9 mouse cellular contexts compared by ENCODE assay signal in genomic region chr16:23981925-23982851, GRCm38 (mm10). TPM values are rescaled to one million over a fixed set of nuclear protein-coding genes. Genes with fewer than 3 reads are reported as not detected.
DNase-seq lines count a peak whose midpoint lies in the region; ATAC-seq and TF ChIP-seq lines count a peak whose summit lies in the region.
"Had no signal": no experiment of that assay in that cellular context is flagged by ENCODE, and none has a peak within 500 bp of the region (broad histone marks: within the 10 kb centered on the region; RNA-seq: fewer than 3 reads in every experiment).

No protein-coding gene starts in this region.

- TF ChIP-seq CTCF in bone marrow macrophage, adult 2 months (IDR thresholded peaks at IDR 0.05; ENCODE audit: low read depth, low read length) = peak; percentile 59
- TF ChIP-seq CTCF in embryonic fibroblast, embryonic 13.5 days (IDR thresholded peaks at IDR 0.05; ENCODE audit: borderline replicate concordance, insufficient read depth, low read length) = peak; percentile 57
- TF ChIP-seq CTCF in liver, adult 2 months (IDR thresholded peaks at IDR 0.05; ENCODE audit: low read depth, low read length) = peak; percentile 78

- DNase-seq in 3T3-L1 (ENCODE audit: low read depth, low spot score) = peak; percentile 85
- peak; percentile 85 for DNase-seq in liver, adult 2 months (ENCODE audit: extremely low read depth, low read depth, low spot score)

- peaks cover 22% of the 10 kb centered on the region for H3K27me3 ChIP-seq in heart, embryonic 11.5 days (ENCODE audit: control insufficient read depth, insufficient read depth, low read length)
- peaks cover 19% of the 10 kb centered on the region for H3K27me3 ChIP-seq in kidney, embryonic 14.5 days (ENCODE audit: control insufficient read depth, insufficient read depth, low read length)
- no peaks in the 10 kb centered on the region for H3K27me3 ChIP-seq in liver, adult 2 months (ENCODE audit: control insufficient read depth, insufficient read depth, low read length)
- H3K27me3 ChIP-seq in stomach, embryonic 14.5 days (ENCODE audit: control insufficient read depth, insufficient read depth, low read length) = 0 out of 2 replicates have a peak, but pooled peaks cover 6% of the 10 kb centered on the region
- H3K27me3 ChIP-seq: Patski had no signal

- under 1% methylated on average over 28 of the region's 28 CpGs for WGBS in heart, embryonic 11.5 days (ENCODE audit: insufficient replicate concordance)
- WGBS in kidney, embryonic 14.5 days = 1% methylated on average over 28 of the region's 28 CpGs
- WGBS in liver, adult 2 months = 4% methylated on average over 28 of the region's 28 CpGs
- 3% methylated on average over 28 of the region's 28 CpGs for WGBS in stomach, embryonic 14.5 days

- H3K9ac ChIP-seq in heart, embryonic 11.5 days (ENCODE audit: low read depth, low read length) = peak overlapping the region; percentile 23; the same call in 1 of the 2 replicates
- no peak overlapping the region; the same call in 1 of the 2 replicates for H3K9ac ChIP-seq in kidney, embryonic 14.5 days (ENCODE audit: low read depth, low read length)
- H3K9ac ChIP-seq in liver, adult 2 months (ENCODE audit: low read depth, low read length) = peak overlapping the region; percentile 88
- H3K9ac ChIP-seq in stomach, embryonic 14.5 days (replicated peaks; ENCODE audit: low read depth, low read length) = no peak overlapping the region; the same call in 1 of the 2 replicates

- no peaks in the 10 kb centered on the region for H3K36me3 ChIP-seq in heart, embryonic 11.5 days (ENCODE audit: control insufficient read depth, insufficient read depth, low read length)
- H3K36me3 ChIP-seq in kidney, embryonic 14.5 days (ENCODE audit: control insufficient read depth, insufficient read depth, low read length) = no peaks in the 10 kb centered on the region
- H3K36me3 ChIP-seq in liver, adult 2 months (ENCODE audit: control insufficient read depth, insufficient read depth, low read length) = peaks cover 4% of the 10 kb centered on the region; the same call in 1 of the 2 replicates
- no peaks in the 10 kb centered on the region for H3K36me3 ChIP-seq in stomach, embryonic 14.5 days (ENCODE audit: control insufficient read depth, insufficient read depth, low read length)

- H3K4me2 ChIP-seq in heart, embryonic 11.5 days = peak overlapping the region; percentile 71
- H3K4me2 ChIP-seq in kidney, embryonic 14.5 days (replicated peaks; ENCODE audit: low read depth, low read length) = peak overlapping the region; percentile 85
- H3K4me2 ChIP-seq in stomach, embryonic 14.5 days (replicated peaks; ENCODE audit: low read depth, low read length) = peak overlapping the region; percentile 87

- no peaks in the 10 kb centered on the region for H3K9me3 ChIP-seq in heart, embryonic 11.5 days (replicated peaks; ENCODE audit: control insufficient read depth, low read length)
- H3K9me3 ChIP-seq in kidney, embryonic 14.5 days (ENCODE audit: control insufficient read depth, low read length) = no peaks in the 10 kb centered on the region
- no peaks in the 10 kb centered on the region for H3K9me3 ChIP-seq in stomach, embryonic 14.5 days (ENCODE audit: control insufficient read depth, low read depth, low read length)

- 0 out of 2 replicates have a peak, but pooled peaks cover 4% of the 10 kb centered on the region for H3K79me2 ChIP-seq in liver, adult 2 months (ENCODE audit: control insufficient read depth, insufficient read depth, low read length)

- peak; percentile 69; the same call in 1 of the 2 replicates for ATAC-seq in heart, embryonic 11.5 days (replicated peaks; ENCODE audit: insufficient number of reproducible peaks, low FRiP score, low TSS enrichment)
- peak; percentile 73 for ATAC-seq in kidney, embryonic 14.5 days (ENCODE audit: low FRiP score, low TSS enrichment)
- peak; percentile 4 for ATAC-seq in monocyte, adult 5-6 weeks (replicated peaks; ENCODE audit: insufficient number of reproducible peaks, low FRiP score, low TSS enrichment, poor library complexity, severe bottlenecking)
- ATAC-seq in stomach, embryonic 14.5 days (ENCODE audit: insufficient number of reproducible peaks, insufficient read depth, low FRiP score, low read depth) = peak; percentile 74
- ATAC-seq: Patski had no signal

- H3K4me3 ChIP-seq in bone marrow macrophage, adult 2 months (ENCODE audit: insufficient read depth, low read length) = peak overlapping the region; percentile 54
- peak overlapping the region; percentile 19 for H3K4me3 ChIP-seq in embryonic fibroblast, embryonic 13.5 days (ENCODE audit: insufficient read depth, low read length)
- H3K4me3 ChIP-seq in heart, embryonic 11.5 days (ENCODE audit: low read depth, low read length) = peak overlapping the region; percentile 47
- H3K4me3 ChIP-seq in kidney, embryonic 14.5 days (ENCODE audit: low read length) = peak overlapping the region; percentile 43
- peak overlapping the region; percentile 33 for H3K4me3 ChIP-seq in liver, adult 2 months (ENCODE audit: insufficient read depth, low read depth, low read length)
- peak overlapping the region; percentile 34 for H3K4me3 ChIP-seq in stomach, embryonic 14.5 days (ENCODE audit: low read depth, low read length)

- no peak for TF ChIP-seq POLR2A in bone marrow macrophage, adult 2 months (IDR thresholded peaks at IDR 0.05; ENCODE audit: borderline replicate concordance, low read depth, low read length)
- no peak; the same call in 1 of the 2 replicates for TF ChIP-seq POLR2A in embryonic fibroblast, embryonic 13.5 days (IDR thresholded peaks at IDR 0.05; ENCODE audit: low read depth, low read length)
- TF ChIP-seq POLR2A in liver, adult 2 months (IDR thresholded peaks at IDR 0.05; ENCODE audit: extremely low read depth, insufficient read depth, low read length) = 0 out of 2 replicates have a peak, but pooled peaks have one; percentile 6

- H3K27ac ChIP-seq in bone marrow macrophage, adult 2 months (ENCODE audit: insufficient read depth, low read depth, low read length) = peak overlapping the region; percentile 42
- peak overlapping the region; percentile 66 for H3K27ac ChIP-seq in embryonic fibroblast, embryonic 13.5 days (ENCODE audit: insufficient read depth, low read length)
- H3K27ac ChIP-seq in heart, embryonic 11.5 days (ENCODE audit: low read depth, low read length) = no peak overlapping the region
- no peak overlapping the region for H3K27ac ChIP-seq in kidney, embryonic 14.5 days (ENCODE audit: low read depth, low read length)
- peak overlapping the region; percentile 100 for H3K27ac ChIP-seq in liver, adult 2 months (replicated peaks; ENCODE audit: insufficient read depth, low read depth, low read length)
- H3K27ac ChIP-seq in stomach, embryonic 14.5 days (ENCODE audit: low read length) = no peak overlapping the region

- H3K4me1 ChIP-seq in bone marrow macrophage, adult 2 months (ENCODE audit: control insufficient read depth, insufficient read depth, low read length) = peaks cover 41% of the 10 kb centered on the region
- peaks cover 10% of the 10 kb centered on the region; the same call in 1 of the 2 replicates for H3K4me1 ChIP-seq in embryonic fibroblast, embryonic 13.5 days (ENCODE audit: control insufficient read depth, insufficient read depth, low read length)
- peaks cover 18% of the 10 kb centered on the region for H3K4me1 ChIP-seq in heart, embryonic 11.5 days (ENCODE audit: control insufficient read depth, insufficient read depth, low read length)
- H3K4me1 ChIP-seq in kidney, embryonic 14.5 days (ENCODE audit: control insufficient read depth, insufficient read depth, low read length) = peaks cover 26% of the 10 kb centered on the region
- peaks cover 15% of the 10 kb centered on the region for H3K4me1 ChIP-seq in liver, adult 2 months (ENCODE audit: control insufficient read depth, insufficient read depth, low read length)
- H3K4me1 ChIP-seq in stomach, embryonic 14.5 days (ENCODE audit: control insufficient read depth, insufficient read depth, low read length) = peaks cover 38% of the 10 kb centered on the region

RNA-seq across cellular contexts. Expression of gene Gm37419, which starts 6.1 kb away (rescaled TPM):
- not detected in 2 replicates for polyA plus RNA-seq in bone marrow macrophage, adult 2 months (2012; ENCODE audit: insufficient read depth, insufficient read length, missing spikeins)
- not detected in 2 replicates for polyA plus RNA-seq in embryonic fibroblast, embryonic 13.5 days (2011; ENCODE audit: insufficient read length, low read depth, missing spikeins)
- polyA plus RNA-seq in heart, embryonic 11.5 days (2014; fragmentation: Nextera tagmentation; extraction: Ambion mirVana) = not detected in 2 replicates
- polyA plus RNA-seq in kidney, embryonic 14.5 days (2014; fragmentation: Nextera tagmentation; extraction: Ambion mirVana) = not detected in 2 replicates
- total RNA-seq in liver, adult 2 months (2014; rRNA removed) = not detected in 2 replicates
- not detected in 2 replicates for polyA plus RNA-seq in liver, adult 2 months (2012; rRNA removed)
- not detected in 3 replicates for total RNA-seq in monocyte, adult 5-6 weeks (2017)
- not detected in 2 replicates for polyA plus RNA-seq in stomach, embryonic 14.5 days (2014; fragmentation: Nextera tagmentation; extraction: Ambion mirVana)

RNA-seq across cellular contexts. Expression of gene Bcl6, which starts 6.5 kb away (rescaled TPM):
- polyA plus RNA-seq in bone marrow macrophage, adult 2 months (2012; ENCODE audit: insufficient read depth, insufficient read length, missing spikeins) = 41.0 and 47.5 TPM in 2 replicates
- 12.8 and 13.1 TPM in 2 replicates for polyA plus RNA-seq in embryonic fibroblast, embryonic 13.5 days (2011; ENCODE audit: insufficient read length, low read depth, missing spikeins)
- 0.27 and 0.40 TPM in 2 replicates for polyA plus RNA-seq in heart, embryonic 11.5 days (2014; fragmentation: Nextera tagmentation; extraction: Ambion mirVana)
- polyA plus RNA-seq in kidney, embryonic 14.5 days (2014; fragmentation: Nextera tagmentation; extraction: Ambion mirVana) = 0.73 and 0.91 TPM in 2 replicates
- 20.6 and 21.2 TPM in 2 replicates for total RNA-seq in liver, adult 2 months (2014; rRNA removed)
- 4.5 and 5.9 TPM in 2 replicates for polyA plus RNA-seq in liver, adult 2 months (2012; rRNA removed)
- total RNA-seq in monocyte, adult 5-6 weeks (2017) = 74.7 to 91.8 TPM (median 83.1 TPM) in 3 replicates
- 1.4 and 1.5 TPM in 2 replicates for polyA plus RNA-seq in stomach, embryonic 14.5 days (2014; fragmentation: Nextera tagmentation; extraction: Ambion mirVana)

RNA-seq across cellular contexts. Expression of gene Rtp2, which starts 50.0 kb away (rescaled TPM):
- not detected in 2 replicates for polyA plus RNA-seq in bone marrow macrophage, adult 2 months (2012; ENCODE audit: insufficient read depth, insufficient read length, missing spikeins)
- polyA plus RNA-seq in embryonic fibroblast, embryonic 13.5 days (2011; ENCODE audit: insufficient read length, low read depth, missing spikeins) = not detected in 2 replicates
- polyA plus RNA-seq in heart, embryonic 11.5 days (2014; fragmentation: Nextera tagmentation; extraction: Ambion mirVana) = not detected in 2 replicates
- not detected in 2 replicates for polyA plus RNA-seq in kidney, embryonic 14.5 days (2014; fragmentation: Nextera tagmentation; extraction: Ambion mirVana)
- not detected in 2 replicates for total RNA-seq in liver, adult 2 months (2014; rRNA removed)
- not detected in 2 replicates for polyA plus RNA-seq in liver, adult 2 months (2012; rRNA removed)
- total RNA-seq in monocyte, adult 5-6 weeks (2017) = not detected in 3 replicates
- not detected in 2 replicates for polyA plus RNA-seq in stomach, embryonic 14.5 days (2014; fragmentation: Nextera tagmentation; extraction: Ambion mirVana)
- polyA plus RNA-seq: Patski had no signal

Comparison
In these comparisons a context has a peak if more than half of its experiments do, and no peak if none do; other contexts are left out.
1. H3K27ac ChIP-seq: peak in bone marrow macrophage, adult 2 months (single experiment), embryonic fibroblast, embryonic 13.5 days (single experiment) and liver, adult 2 months (single experiment); none in heart, embryonic 11.5 days (single experiment), kidney, embryonic 14.5 days (single experiment) and stomach, embryonic 14.5 days (single experiment).
2. ATAC-seq: peak in every context shown above with its lines; median percentile 74 in stomach, embryonic 14.5 days; 73 in kidney, embryonic 14.5 days; 69 in heart, embryonic 11.5 days; 4 in monocyte, adult 5-6 weeks.
3. H3K9ac ChIP-seq: peak in heart, embryonic 11.5 days (single experiment) and liver, adult 2 months (single experiment); none in kidney, embryonic 14.5 days (single experiment) and stomach, embryonic 14.5 days (single experiment).
4. Peak in every context shown above with its lines, with median percentiles within 50 percentile points of each other: H3K4me3 ChIP-seq, CTCF ChIP-seq and H3K4me2 ChIP-seq.